Mouse (Mus musculus) spleen, adult 2 months (tissue): ENCODE results near the gene Fadd. TPM values are rescaled to one million over a fixed set of nuclear protein-coding genes. Genes with fewer than 3 reads are reported as not detected.

Experiments used
- DNase-seq, 2 experiments: peaks; one replicate each; pipeline versions ENCODE4 v3.0.0 to v3.0.0-alpha.2; 2012 to 2021; ENCODE audit warnings: low spot score in 2 of 2, low read depth in 1 of 2
- H3K27ac ChIP-seq: fragments of 200-500 bp; 2 replicates; pipeline ENCODE4 v1.5.1; 2012; ENCODE audit warnings: low read length, inconsistent platforms; ENCODE audit not compliant: insufficient read depth
- H3K27me3 ChIP-seq: fragments of 200-500 bp; 2 replicates; pipeline ENCODE4 v1.6.1; 2012; ENCODE audit warnings: mild to moderate bottlenecking, moderate library complexity, low read length, inconsistent platforms; ENCODE audit not compliant: control insufficient read depth, insufficient read depth
- H3K36me3 ChIP-seq: fragments of 200-500 bp; 2 replicates; pipeline ENCODE4 v1.6.1; 2012; ENCODE audit warnings: mild to moderate bottlenecking, low read length, inconsistent platforms; ENCODE audit not compliant: control insufficient read depth, insufficient read depth
- H3K4me1 ChIP-seq: fragments of 200-500 bp; 2 replicates; pipeline ENCODE4 v1.6.1; 2011; ENCODE audit warnings: inconsistent platforms; ENCODE audit not compliant: control insufficient read depth, insufficient read depth, insufficient read length
- H3K4me3 ChIP-seq: fragments of 200-500 bp; 2 replicates; pipeline ENCODE4 v1.5.1; 2011; ENCODE audit warnings: mild to moderate bottlenecking, inconsistent platforms; ENCODE audit not compliant: insufficient read depth, insufficient read length; ENCODE audit errors: extremely low read depth
- CTCF ChIP-seq: fragments of 200-500 bp; IDR thresholded peaks from 2 replicates; pipeline ENCODE4 v1.5.1; 2011; ENCODE audit warnings: mild to moderate bottlenecking, inconsistent platforms; ENCODE audit not compliant: insufficient read depth, insufficient read length, insufficient replicate concordance; ENCODE audit errors: extremely low read depth
- POLR2A ChIP-seq: fragments of 200-500 bp; IDR thresholded peaks from 2 replicates; pipeline ENCODE4 v1.6.1; 2011; ENCODE audit warnings: low read depth, low read length, inconsistent platforms
- WGBS: fragments of 180-500 bp; shearing (Covaris S2); methylation state at CpG from one replicate; pipeline ENCODE4 v1.1.7; 2018; 5-methylcytosine and 5-hydroxymethylcytosine counted together
- polyA plus RNA-seq: library from polyadenylated mRNA; depleted of rRNA; stranded (reverse); fragments of >200 nt; gene quantifications from 2 replicates; pipeline ENCODE4 v1.2.3, GENCODE M21; 2012

The Fadd gene
- polyA plus RNA-seq, 1 experiment, result 9.1 TPM

DNA sequence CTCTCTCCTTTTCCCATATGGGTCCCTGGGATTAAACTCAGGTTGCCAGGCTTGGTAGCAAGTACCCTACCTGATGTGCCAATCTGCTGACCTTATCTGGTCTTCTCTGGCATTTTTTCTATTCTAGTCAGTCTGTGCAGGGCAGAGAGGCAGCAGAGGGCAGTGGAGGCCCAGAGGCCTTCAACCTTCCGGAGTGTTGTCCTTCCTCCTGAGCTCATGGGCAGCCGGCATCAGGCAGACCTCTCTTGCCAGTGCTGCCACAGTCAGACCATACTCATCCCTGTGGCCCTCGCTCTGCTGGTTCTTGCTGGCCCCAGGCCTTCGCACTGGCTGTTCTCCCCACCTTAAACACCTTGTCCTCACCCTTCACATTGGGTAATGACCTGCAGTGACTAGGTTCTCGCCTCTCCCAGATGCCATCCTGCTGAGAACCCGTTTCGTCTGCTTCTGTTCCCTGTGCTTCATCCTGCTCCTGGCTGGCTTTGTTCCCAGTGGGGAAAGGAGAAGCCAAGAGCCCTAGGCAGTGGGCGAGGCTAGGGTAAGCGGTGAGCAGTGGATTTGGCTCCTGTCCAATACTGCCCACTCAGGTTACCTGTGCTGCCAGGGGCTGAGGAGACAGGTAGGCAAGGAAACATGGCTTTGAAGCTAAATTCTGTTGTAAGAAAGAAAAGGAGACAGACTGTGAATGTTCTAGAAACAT is 18.7 kb downstream of the Fadd start:
- no peak for TF ChIP-seq CTCF
- no peak for TF ChIP-seq POLR2A
- Histone ChIP-seq H3K4me3 (no peak overlapping the region), H3K27ac (no peak overlapping the region), H3K4me1 (no peaks in the 10 kb centered on the region), H3K36me3 (no peaks in the 10 kb centered on the region), H3K27me3 (no peaks in the 10 kb centered on the region)
- DNase-seq, result no peak
- WGBS, result 81% methylated on average over 9 of the region's 9 CpGs

DNA sequence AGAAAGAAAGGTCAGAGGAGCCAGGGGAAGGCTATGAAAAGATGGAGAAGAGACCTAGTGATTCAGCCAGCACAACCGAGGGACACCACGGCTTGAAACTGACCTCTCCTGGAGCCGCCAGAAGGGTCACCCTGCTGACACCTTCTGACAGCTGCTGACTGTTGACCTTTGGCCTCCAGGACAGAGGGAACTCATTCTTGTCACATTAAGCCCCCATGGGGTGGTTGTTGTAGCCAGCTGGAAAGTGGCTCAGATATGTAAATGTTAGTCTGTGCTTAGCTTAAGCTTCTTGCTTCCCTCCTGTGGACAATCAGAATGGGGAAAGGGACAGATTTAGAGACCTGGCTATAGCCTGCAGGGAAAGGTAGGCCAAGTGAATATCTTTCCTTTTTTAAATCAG is 20.2 kb downstream of the Fadd start:
- no peaks in the 10 kb centered on the region for H3K4me1 ChIP-seq
- no peak for DNase-seq

DNA sequence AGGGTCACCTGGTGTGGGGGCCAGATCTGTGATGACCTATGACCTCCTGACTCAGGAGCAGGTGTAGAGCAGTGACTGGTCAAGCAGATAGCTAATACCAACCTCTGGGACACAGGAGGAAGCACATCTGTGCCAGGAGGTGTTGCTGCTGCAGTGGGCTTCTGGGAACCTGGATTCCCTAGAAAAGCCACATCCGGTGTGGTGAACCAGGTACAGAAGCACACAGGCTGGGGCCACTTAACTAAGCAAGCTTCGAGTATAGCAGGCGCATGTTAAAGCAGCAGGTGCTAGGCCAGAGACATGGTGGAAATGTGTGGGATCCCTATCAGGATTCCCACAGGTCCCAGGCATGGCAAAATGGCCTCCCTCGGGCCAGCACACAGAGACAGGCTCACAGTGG is 21.7 kb downstream of the Fadd start:
- no peak for DNase-seq
- no peak overlapping the region for H3K27ac ChIP-seq
- WGBS, result 74% methylated on average over 4 of the region's 4 CpGs
- no peak overlapping the region for H3K4me3 ChIP-seq
- no peaks in the 10 kb centered on the region for H3K4me1 ChIP-seq
- no peak for TF ChIP-seq POLR2A
- no peak for TF ChIP-seq CTCF
- H3K27me3 ChIP-seq, result no peaks in the 10 kb centered on the region
- no peaks in the 10 kb centered on the region for H3K36me3 ChIP-seq

More for the DNA sequence above, 20.2 kb downstream of the Fadd start:
- WGBS, result 93% methylated on average over 3 of the region's 3 CpGs
- Histone ChIP-seq H3K27me3 (no peaks in the 10 kb centered on the region), H3K4me3 (no peak overlapping the region), H3K36me3 (no peaks in the 10 kb centered on the region), H3K27ac (no peak overlapping the region)
- TF ChIP-seq CTCF (no peak), POLR2A (no peak)

DNA sequence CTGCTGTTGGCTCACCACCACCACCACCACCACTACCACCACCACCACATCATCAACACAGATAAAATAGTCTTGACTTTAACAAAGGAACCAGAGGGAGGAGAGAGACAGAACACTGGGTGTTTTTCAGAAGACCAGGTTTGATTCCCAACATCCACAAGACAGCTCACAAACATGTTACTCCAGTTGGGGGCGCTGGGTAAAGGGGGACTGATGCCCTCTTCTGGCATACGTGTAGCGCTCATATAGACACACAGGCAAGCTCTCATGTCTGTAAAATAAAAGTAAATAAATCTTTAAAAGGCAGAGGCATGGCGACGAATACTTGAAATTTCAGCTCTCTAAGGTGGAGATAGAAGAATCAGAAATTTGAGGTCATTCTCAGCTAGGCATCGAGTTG is 23.7 kb downstream of the Fadd start:
- Histone ChIP-seq H3K27me3 (no peaks in the 10 kb centered on the region), H3K36me3 (no peaks in the 10 kb centered on the region), H3K4me3 (no peak overlapping the region), H3K27ac (no peak overlapping the region), H3K4me1 (peaks cover 2% of the 10 kb centered on the region; the same call in 1 of the 2 replicates)
- WGBS, result 55% methylated on average over 6 of the region's 6 CpGs
- DNase-seq, result no peak
- TF ChIP-seq POLR2A (no peak), CTCF (no peak)

DNA sequence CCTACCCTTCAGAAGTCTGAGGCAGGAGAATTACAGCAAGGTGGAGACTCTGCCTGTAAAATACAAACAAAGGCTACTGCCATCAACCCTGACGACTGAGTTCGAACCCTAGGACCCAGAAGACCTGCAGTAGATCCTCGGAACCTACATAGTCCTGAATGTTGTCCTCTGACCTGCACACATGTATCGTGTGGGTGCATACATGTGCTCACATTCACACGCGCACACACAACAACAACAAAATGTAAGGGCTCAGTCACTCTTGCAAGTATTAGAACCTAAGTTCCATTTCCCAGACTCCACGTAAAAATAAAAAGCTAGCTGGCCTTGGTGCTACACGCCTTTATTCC is 28.2 kb downstream of the Fadd start:
- WGBS, result 34% methylated on average over 8 of the region's 8 CpGs
- no peaks in the 10 kb centered on the region for H3K27me3 ChIP-seq
- DNase-seq, result no peak
- H3K4me3 ChIP-seq, result peak overlapping the region; percentile 87
- TF ChIP-seq CTCF (no peak), POLR2A (no peak)
- H3K36me3 ChIP-seq, result 0 out of 2 replicates have a peak, but pooled peaks cover 1% of the 10 kb centered on the region
- H3K27ac ChIP-seq, result peak overlapping the region; percentile 71
- H3K4me1 ChIP-seq, result peaks cover 5% of the 10 kb centered on the region

DNA sequence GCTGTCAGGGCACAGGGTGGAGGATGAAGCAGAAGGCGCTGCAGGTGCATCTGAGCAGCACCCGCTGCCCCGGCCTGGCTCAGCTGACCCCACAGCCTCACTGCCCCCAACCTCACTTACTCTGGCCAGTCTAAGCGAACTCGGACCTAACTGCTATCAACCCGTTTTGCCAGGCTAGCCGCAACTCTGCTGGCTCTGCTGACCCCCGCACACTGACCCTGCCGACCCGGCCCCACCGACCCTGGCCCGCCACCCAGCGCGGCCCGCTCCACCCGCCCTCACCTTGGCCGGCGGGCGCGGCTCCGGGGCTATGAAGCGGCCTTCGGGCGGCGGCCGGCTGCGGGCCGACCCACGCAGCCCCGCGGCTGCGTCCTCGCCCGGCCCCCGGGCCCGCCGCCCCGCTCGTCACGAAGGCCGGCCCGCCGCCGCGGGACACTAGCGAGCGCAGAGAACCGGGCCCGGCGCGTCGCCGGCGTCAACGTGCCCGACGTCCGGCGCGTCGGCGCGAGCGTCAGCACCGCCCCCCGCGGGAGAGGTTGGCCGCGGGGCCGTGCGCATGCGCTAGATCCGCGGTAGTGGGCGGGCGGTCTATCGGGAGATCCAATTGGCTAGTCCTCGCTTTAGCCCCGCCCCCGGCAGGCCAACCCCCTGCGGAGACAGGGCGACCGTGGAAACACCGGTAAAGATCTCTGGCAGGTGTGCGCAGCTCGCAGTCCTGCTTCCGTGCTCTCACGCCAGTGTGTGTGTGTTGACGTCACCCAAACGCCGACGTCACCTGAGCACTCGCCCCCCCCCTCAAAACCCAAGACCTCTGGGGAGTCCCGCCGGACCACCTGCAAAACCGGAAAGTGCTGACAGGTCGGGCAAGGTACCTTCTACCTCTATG is 28.8 kb downstream of the Fadd start, which contains the start of gene Ppfia1:
Gene Ppfia1 (minus strand): TSS at position 493 of the 886 bp plus-strand sequence.
- under 1% methylated on average over 97 of the region's 97 CpGs for WGBS
- TF ChIP-seq CTCF (no peak), POLR2A (peak; percentile 63)
- Histone ChIP-seq H3K36me3 (0 out of 2 replicates have a peak, but pooled peaks cover 1% of the 10 kb centered on the region), H3K27ac (peak within 1 kb of the TSS; percentile 71), H3K27me3 (no peaks in the 10 kb centered on the region), H3K4me3 (peak within 1 kb of the TSS; percentile 87), H3K4me1 (peaks cover 5% of the 10 kb centered on the region)
- DNase-seq, result peak; percentile 89 to 98

DNA sequence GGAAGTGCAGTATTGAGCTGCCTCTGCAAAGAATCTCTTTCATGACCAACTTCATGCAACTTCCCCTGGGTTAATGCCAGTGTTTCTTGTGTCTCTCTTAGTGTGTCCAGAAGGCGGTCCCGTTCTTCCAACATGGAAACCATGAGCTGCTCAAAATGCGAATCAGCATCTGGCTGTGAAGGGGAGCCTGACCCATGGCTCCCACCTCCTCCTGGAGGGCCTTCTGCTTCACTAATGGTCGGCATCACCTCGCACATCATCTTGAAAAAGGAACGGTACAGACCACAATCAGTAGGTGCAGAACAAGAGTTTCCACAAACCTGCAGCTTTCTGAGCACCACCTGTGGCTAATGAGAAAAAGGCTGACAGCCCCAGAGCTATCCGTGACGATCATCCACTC is 30.0 kb downstream of the Fadd start:
- DNase-seq, result no peak
- Histone ChIP-seq H3K4me1 (peaks cover 5% of the 10 kb centered on the region), H3K27ac (no peak overlapping the region), H3K36me3 (0 out of 2 replicates have a peak, but pooled peaks cover 1% of the 10 kb centered on the region), H3K27me3 (no peaks in the 10 kb centered on the region), H3K4me3 (no peak overlapping the region)
- WGBS, result 88% methylated on average over 8 of the region's 8 CpGs
- TF ChIP-seq POLR2A, result no peak
- TF ChIP-seq CTCF, result no peak
